Mouse (Mus musculus) yolk sac, embryonic 10.5 days (tissue): ENCODE data around the gene Slc4a11.
"Not testable (repeated sequence)": the region's sequence is repeated elsewhere in the genome, so short reads cannot be mapped to it uniquely, and the experiment has no call there.

Experiments used
- DNase-seq: peaks from one replicate; pipeline ENCODE4 v3.0.0-alpha.2; 2017; ENCODE audit warnings: low spot score

Gene Slc4a11

GRCm38 (mm10) chr2:130679154-130679553 lies 18.2 kb downstream of the Slc4a11 start:
- no peak for DNase-seq

GRCm38 (mm10) chr2:130677211-130677610 lies 20.1 kb downstream of the Slc4a11 start:
- DNase-seq, result no peak

GRCm38 (mm10) chr2:130667559-130667958 lies 29.8 kb downstream of the Slc4a11 start, which contains the start of gene Itpa:
Gene Itpa, plus strand, starts transcription at chr2:130667610.
- peak; percentile 85 for DNase-seq

- peak; percentile 96 for DNase-seq
Observed at GRCm38 (mm10) chr2:130664102-130664701, 33.1 kb downstream of the Slc4a11 start, which contains the start of gene Ddrgk1. Gene Ddrgk1, minus strand, starts transcription at chr2:130664659.

- no peak for DNase-seq
Observed at GRCm38 (mm10) chr2:130663342-130663741, 34.0 kb downstream of the Slc4a11 start.

- DNase-seq, result no peak
Observed at GRCm38 (mm10) chr2:130658530-130658929, 38.8 kb downstream of the Slc4a11 start.

GRCm38 (mm10) chr2:130657541-130657940 lies 39.8 kb downstream of the Slc4a11 start:
- no peak for DNase-seq

- no peak for DNase-seq
Observed at GRCm38 (mm10) chr2:130656536-130656935, 40.8 kb downstream of the Slc4a11 start.

- no peak for DNase-seq
Observed at GRCm38 (mm10) chr2:130655660-130656339, 41.5 kb downstream of the Slc4a11 start.

GRCm38 (mm10) chr2:130653760-130654159 lies 43.6 kb downstream of the Slc4a11 start:
- no peak for DNase-seq

GRCm38 (mm10) chr2:130653303-130653702 lies 44.0 kb downstream of the Slc4a11 start:
- no peak for DNase-seq

- DNase-seq, result not testable (repeated sequence)
Observed at GRCm38 (mm10) chr2:130649028-130649427, 48.3 kb downstream of the Slc4a11 start.

- DNase-seq, result no peak
Observed at GRCm38 (mm10) chr2:130645198-130645597, 52.1 kb downstream of the Slc4a11 start.

- DNase-seq, result peak; percentile 89
Observed at GRCm38 (mm10) chr2:130642684-130643369, 54.5 kb downstream of the Slc4a11 start, which contains the start of gene Lzts3. Gene Lzts3, minus strand, starts transcription at chr2:130642803.

- no peak for DNase-seq
Observed at GRCm38 (mm10) chr2:130642197-130642660, 55.1 kb downstream of the Slc4a11 start.

- no peak for DNase-seq
Observed at GRCm38 (mm10) chr2:130641351-130642025, 55.8 kb downstream of the Slc4a11 start.

- no peak for DNase-seq
Observed at GRCm38 (mm10) chr2:130639276-130639675, 58.0 kb downstream of the Slc4a11 start.

- peak; percentile 77 for DNase-seq
Observed at GRCm38 (mm10) chr2:130638101-130638611, 59.2 kb downstream of the Slc4a11 start.

GRCm38 (mm10) chr2:130635847-130636246 lies 61.5 kb downstream of the Slc4a11 start:
- no peak for DNase-seq

- no peak for DNase-seq
Observed at GRCm38 (mm10) chr2:130634739-130635411, 62.4 kb downstream of the Slc4a11 start.
